Mouse (Mus musculus) brain, embryonic 14.5 days (tissue): Measurements from ENCODE around the gene Lrrn4.

Experiments
- CTCF ChIP-seq: fragments of 200-500 bp; IDR thresholded peaks from 2 replicates; pipeline ENCODE4 v1.5.1; 2012; ENCODE audit warnings: inconsistent platforms, mild to moderate bottlenecking, moderate library complexity, borderline replicate concordance; ENCODE audit not compliant: insufficient read depth, insufficient read length; ENCODE audit errors: extremely low read depth
- POLR2A ChIP-seq: fragments of 200-500 bp; IDR thresholded peaks from 2 replicates; pipeline ENCODE4 v1.6.1; 2012; ENCODE audit warnings: mild to moderate bottlenecking, inconsistent platforms, borderline replicate concordance; ENCODE audit not compliant: poor library complexity, insufficient read depth, insufficient read length, severe bottlenecking; ENCODE audit errors: extremely low read depth

DNA sequence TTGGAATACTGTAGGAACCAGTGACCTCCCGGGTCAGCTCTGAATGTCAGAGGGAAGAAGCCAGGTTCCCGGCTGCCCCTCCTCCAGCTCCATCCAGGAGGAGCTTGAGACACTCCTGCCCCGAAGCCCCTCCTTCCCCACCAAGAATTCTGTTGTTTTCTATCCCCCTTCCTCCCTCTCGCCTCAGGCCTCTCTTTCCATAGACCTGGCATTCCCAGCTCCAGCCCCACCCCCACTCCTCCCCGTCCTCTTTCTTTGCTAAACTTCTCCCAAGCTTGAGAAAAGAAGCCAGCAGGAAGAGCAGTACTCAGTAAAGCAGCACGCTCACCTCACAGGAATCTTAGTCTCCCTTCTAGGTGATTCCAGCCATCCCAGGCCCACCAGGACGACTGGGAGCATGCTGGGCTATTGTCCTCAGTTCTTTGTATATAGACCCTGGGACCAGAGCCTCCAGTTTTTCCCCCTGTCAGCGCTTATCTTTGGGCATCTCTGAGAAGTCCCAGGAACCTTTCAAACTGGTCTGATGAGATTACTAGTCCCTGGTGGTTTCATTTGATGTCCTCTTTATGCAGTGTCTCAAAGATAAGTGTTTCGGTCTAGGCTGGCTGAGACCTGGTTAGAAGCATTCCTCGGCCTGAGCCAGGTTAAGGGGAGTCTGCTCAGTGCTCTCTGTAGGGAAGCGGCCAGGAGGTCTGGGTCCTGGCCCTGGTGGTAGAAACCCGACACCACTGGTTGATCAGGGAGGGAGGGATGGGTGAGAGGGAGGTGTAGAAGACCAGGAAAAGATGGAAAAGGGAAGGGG lies at the start of gene Lrrn4:
- TF ChIP-seq POLR2A (no peak), CTCF (no peak)
